Mouse (Mus musculus): ENCODE measurements around the gene Hspa1a.

GRCm38 (mm10) chr17:35021163-35021808, 49.3 kb upstream of the Hspa1a start:
- no peak for TF ChIP-seq GATA1 (IDR thresholded peaks at IDR 0.05; ENCODE audit: low read length)
- TF ChIP-seq TAL1 (IDR thresholded peaks at IDR 0.05; ENCODE audit: low read length) = no peak
